Mouse (Mus musculus): ENCODE results near the gene Gm21887. TPM values are rescaled to one million over a fixed set of nuclear protein-coding genes. Genes with fewer than 3 reads are reported as not detected.
"Not testable (repeated sequence)": the region's sequence is repeated elsewhere in the genome, so short reads cannot be mapped to it uniquely, and the experiment has no call there.

The Gm21887 gene
- polyA plus RNA-seq, 1 experiment = 593 TPM

GRCm38 (mm10) chrX:170010581-170011528 is 1.4 kb downstream of the Gm21887 start:
- H3K4me3 ChIP-seq (ENCODE audit: insufficient read depth, low read length); H3K4me1 ChIP-seq (ENCODE audit: control insufficient read depth, insufficient read depth, low read length); H3K27ac ChIP-seq (ENCODE audit: insufficient read depth, low read length): not testable (repeated sequence)

- not testable (repeated sequence) for H3K4me1 ChIP-seq (ENCODE audit: control insufficient read depth, insufficient read depth, low read length); H3K4me3 ChIP-seq (ENCODE audit: insufficient read depth, low read length); H3K27ac ChIP-seq (ENCODE audit: insufficient read depth, low read length)
Observed at GRCm38 (mm10) chrX:170011529-170011879, 2.0 kb downstream of the Gm21887 start.

- not testable (repeated sequence) for H3K4me3 ChIP-seq (ENCODE audit: insufficient read depth, low read length); H3K27ac ChIP-seq (ENCODE audit: insufficient read depth, low read length)
Observed at GRCm38 (mm10) chrX:170013421-170013820, 4.0 kb downstream of the Gm21887 start.

GRCm38 (mm10) chrX:170014038-170014437 is 4.6 kb downstream of the Gm21887 start:
- not testable (repeated sequence) for H3K27ac ChIP-seq (ENCODE audit: insufficient read depth, low read length); H3K4me1 ChIP-seq (ENCODE audit: control insufficient read depth, insufficient read depth, low read length)

More at GRCm38 (mm10) chrX:170013421-170013820, 4.0 kb downstream of the Gm21887 start:
- H3K4me1 ChIP-seq (ENCODE audit: control insufficient read depth, insufficient read depth, low read length) = not testable (repeated sequence)

GRCm38 (mm10) chrX:170015883-170016282 is 6.4 kb downstream of the Gm21887 start:
- not testable (repeated sequence) for H3K27ac ChIP-seq (ENCODE audit: insufficient read depth, low read length); H3K4me1 ChIP-seq (ENCODE audit: control insufficient read depth, insufficient read depth, low read length); H3K4me3 ChIP-seq (ENCODE audit: insufficient read depth, low read length)

More at GRCm38 (mm10) chrX:170014038-170014437, 4.6 kb downstream of the Gm21887 start:
- not testable (repeated sequence) for H3K4me3 ChIP-seq (ENCODE audit: insufficient read depth, low read length)

GRCm38 (mm10) chrX:170017333-170018245 is 8.1 kb downstream of the Gm21887 start:
- not testable (repeated sequence) for H3K27ac ChIP-seq (ENCODE audit: insufficient read depth, low read length); H3K4me1 ChIP-seq (ENCODE audit: control insufficient read depth, insufficient read depth, low read length); H3K4me3 ChIP-seq (ENCODE audit: insufficient read depth, low read length)

- not testable (repeated sequence) for H3K27ac ChIP-seq (ENCODE audit: insufficient read depth, low read length); H3K4me3 ChIP-seq (ENCODE audit: insufficient read depth, low read length); H3K4me1 ChIP-seq (ENCODE audit: control insufficient read depth, insufficient read depth, low read length)
Observed at GRCm38 (mm10) chrX:170018571-170019218, 9.2 kb downstream of the Gm21887 start.

GRCm38 (mm10) chrX:170019219-170019953 is 9.9 kb downstream of the Gm21887 start:
- not testable (repeated sequence) for H3K4me1 ChIP-seq (ENCODE audit: control insufficient read depth, insufficient read depth, low read length)
- H3K27ac ChIP-seq (ENCODE audit: insufficient read depth, low read length) = peak overlapping the region; percentile 38; the same call in 1 of the 2 replicates

GRCm38 (mm10) chrX:170019954-170020689 is 10.7 kb downstream of the Gm21887 start:
- not testable (repeated sequence) for H3K4me1 ChIP-seq (ENCODE audit: control insufficient read depth, insufficient read depth, low read length); H3K4me3 ChIP-seq (ENCODE audit: insufficient read depth, low read length)
- H3K27ac ChIP-seq (ENCODE audit: insufficient read depth, low read length) = peak overlapping the region; percentile 38; the same call in 1 of the 2 replicates

More at GRCm38 (mm10) chrX:170019219-170019953, 9.9 kb downstream of the Gm21887 start:
- H3K4me3 ChIP-seq (ENCODE audit: insufficient read depth, low read length) = not testable (repeated sequence)

- H3K4me3 ChIP-seq (ENCODE audit: insufficient read depth, low read length); H3K27ac ChIP-seq (ENCODE audit: insufficient read depth, low read length); H3K4me1 ChIP-seq (ENCODE audit: control insufficient read depth, insufficient read depth, low read length): not testable (repeated sequence)
Observed at GRCm38 (mm10) chrX:170020690-170021050, 11.2 kb downstream of the Gm21887 start.

GRCm38 (mm10) chrX:170021205-170021604 is 11.7 kb downstream of the Gm21887 start:
- not testable (repeated sequence) for H3K4me1 ChIP-seq (ENCODE audit: control insufficient read depth, insufficient read depth, low read length); H3K4me3 ChIP-seq (ENCODE audit: insufficient read depth, low read length)
- H3K27ac ChIP-seq (ENCODE audit: insufficient read depth, low read length) = peak overlapping the region; percentile 27; the same call in 1 of the 2 replicates

GRCm38 (mm10) chrX:170021750-170022461 is 12.4 kb downstream of the Gm21887 start:
- H3K4me3 ChIP-seq (ENCODE audit: insufficient read depth, low read length); H3K4me1 ChIP-seq (ENCODE audit: control insufficient read depth, insufficient read depth, low read length): not testable (repeated sequence)
- peak overlapping the region; percentile 57 for H3K27ac ChIP-seq (ENCODE audit: insufficient read depth, low read length)

All from cortical plate, adult 2 months (tissue).